Mouse (Mus musculus) heart, postnatal 36 days (tissue): ENCODE measurements around the gene Adgre1. TPM values are rescaled to one million over a fixed set of nuclear protein-coding genes. Genes with fewer than 3 reads are reported as not detected.
A peak's percentile ranks its signal among the peaks of the same experiment; 100 is the strongest.
"Not testable (repeated sequence)": the region's sequence is repeated elsewhere in the genome, so short reads cannot be mapped to it uniquely, and the experiment has no call there.

Experiments
- DNase-seq, 2 experiments: peaks; one replicate each; pipeline ENCODE4 v3.0.0; 2021 to 2022
- intact Hi-C: fragments of 180-260 bp; cut with DNase I; formaldehyde crosslinking; loops from one replicate; pipeline ENCODE4 v1.15.1; 2025
- total RNA-seq, 2 experiments: library from RNA; stranded (reverse); gene quantifications; 2 replicates each; pipeline ENCODE4 v1.2.3; 2021

Gene Adgre1
- total RNA-seq = 10 to 100 TPM in 1 of 2 experiments, 1 to 10 TPM in 1; 7.1 to 14.5 TPM

DNA sequence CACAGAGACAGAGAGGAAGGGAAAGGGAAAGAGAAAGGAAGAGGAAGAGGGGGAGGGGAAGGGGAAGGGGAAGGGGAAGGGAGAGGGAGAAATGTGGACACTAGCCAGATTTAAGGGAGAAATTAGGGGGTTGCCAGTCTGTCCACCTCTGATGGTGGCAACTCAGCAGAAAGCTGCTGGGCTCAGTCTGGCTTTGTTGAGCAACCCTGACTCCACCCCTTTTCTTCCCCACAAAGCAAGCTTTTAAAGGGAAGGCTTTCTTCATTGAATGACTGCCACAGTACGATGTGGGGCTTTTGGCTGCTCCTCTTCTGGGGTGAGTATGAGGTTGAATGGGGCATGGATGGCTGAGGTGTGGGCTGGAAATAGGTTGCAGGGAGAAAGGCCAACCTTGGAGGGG is at the start of gene Adgre1:
TSS of gene Adgre1 (plus strand) at position 251 of the 400 bp plus-strand sequence.
- intact Hi-C loops = no loop called here
- peak in 1 of 2 experiments; percentile 15 for DNase-seq

DNA sequence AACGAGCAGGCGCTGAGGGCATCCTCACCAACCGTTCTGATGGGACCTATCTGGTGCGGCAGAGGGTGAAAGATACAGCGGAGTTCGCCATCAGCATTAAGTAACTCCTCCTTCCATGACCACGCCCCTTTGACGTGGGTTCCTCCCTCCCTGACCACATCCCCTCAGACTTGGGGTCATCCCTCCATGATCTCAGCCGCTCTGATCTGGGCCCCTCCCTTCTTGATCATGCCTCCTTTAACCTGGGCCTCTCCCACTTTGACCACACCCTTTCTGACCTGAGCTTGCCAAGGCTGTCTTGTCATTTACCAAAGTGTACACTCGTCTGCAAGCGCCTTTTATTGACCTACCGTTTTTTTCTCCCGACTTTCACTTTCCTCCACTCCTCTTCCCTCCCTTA is 46.7 kb upstream of the Adgre1 start:
- DNase-seq = no peak
- intact Hi-C loops = no loop called here

DNA sequence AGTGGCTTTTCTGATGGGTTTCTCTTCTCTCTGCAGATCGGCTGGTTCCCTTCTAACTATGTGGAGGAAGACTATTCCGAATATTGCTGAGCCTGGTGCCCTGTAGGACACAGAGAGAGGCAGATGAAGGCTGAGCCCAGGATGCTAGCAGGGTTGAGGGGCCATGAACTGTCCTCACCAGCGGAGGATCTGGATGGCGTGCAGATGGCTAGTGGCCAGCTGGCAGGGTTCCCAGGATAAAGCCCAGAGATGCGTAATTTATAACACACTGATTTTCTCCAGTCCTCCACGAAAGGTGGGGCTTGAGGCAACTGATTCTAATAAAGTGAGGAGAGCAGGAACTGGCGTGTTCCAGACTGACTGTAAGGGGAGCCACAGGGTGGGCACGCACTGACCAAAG is 30.9 kb upstream of the Adgre1 start:
- no peak for DNase-seq
- intact Hi-C loops = no loop called here

DNA sequence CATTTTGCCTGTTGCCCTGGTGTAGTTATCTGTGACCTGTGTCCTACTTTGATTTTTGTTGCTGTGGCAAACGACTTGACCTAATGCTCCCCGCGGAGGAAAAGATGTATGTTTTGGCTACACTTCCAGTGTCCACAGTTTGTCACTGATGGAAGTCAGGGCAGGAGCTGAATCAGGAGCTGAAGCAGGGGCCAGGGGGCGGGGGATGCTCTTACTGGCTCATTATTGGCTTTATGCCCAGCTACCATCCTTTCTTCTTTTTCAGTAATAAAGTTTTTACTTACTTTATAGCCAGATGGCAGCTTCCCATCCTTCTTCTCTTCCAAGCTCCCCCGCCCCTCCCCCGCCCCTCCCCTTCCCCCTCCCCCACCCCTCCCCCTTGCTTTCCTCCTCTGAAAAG is 29.5 kb upstream of the Adgre1 start:
- DNase-seq = no peak
- intact Hi-C loops = no loop called here

DNA sequence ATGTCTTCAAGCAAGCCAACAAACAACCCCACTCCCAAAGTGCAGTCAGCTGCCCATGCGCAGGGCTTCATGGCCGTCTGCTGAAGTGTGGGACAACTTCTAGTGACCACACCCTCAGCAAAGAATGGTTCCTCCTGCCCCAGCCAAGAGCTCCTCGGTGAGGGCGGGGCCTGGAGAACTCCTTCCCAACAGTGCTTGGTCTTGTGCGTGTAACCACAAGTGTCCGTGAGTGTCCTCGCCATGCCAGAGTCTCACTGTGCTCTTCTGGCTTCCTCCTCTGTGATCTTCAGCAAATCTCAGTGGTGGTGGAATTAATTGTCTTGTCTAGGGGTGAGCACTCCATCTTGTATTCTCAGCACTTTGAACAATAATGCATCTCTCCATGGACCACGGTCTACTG is 27.5 kb upstream of the Adgre1 start:
- DNase-seq = no peak
- intact Hi-C loops = loop anchor here (10.0 kb wide), 1 partner anchor 266 kb away; no protein-coding TSS in a partner anchor

DNA sequence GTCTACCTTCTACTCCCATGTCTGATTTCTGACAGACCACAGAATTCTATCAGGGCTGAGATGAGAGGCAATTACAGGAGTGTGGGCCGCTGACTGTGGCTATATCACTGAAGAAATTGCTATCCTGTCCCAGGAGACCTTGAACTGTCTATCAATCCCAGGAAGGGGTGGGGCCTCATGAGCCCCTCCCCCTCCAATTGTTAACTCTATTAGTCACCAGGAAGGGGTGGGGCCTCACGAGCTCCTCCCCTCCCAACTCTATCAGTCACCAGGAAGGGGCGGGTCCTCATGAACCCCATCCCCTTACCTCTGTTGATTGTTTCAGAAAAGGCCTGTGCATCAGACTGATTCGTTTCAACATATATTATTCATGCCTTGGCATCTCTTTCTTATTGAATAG is 26.2 kb upstream of the Adgre1 start:
- intact Hi-C loops = loop anchor here (10.0 kb wide), 1 partner anchor 267 kb away; no protein-coding TSS in a partner anchor
- DNase-seq = no peak

DNA sequence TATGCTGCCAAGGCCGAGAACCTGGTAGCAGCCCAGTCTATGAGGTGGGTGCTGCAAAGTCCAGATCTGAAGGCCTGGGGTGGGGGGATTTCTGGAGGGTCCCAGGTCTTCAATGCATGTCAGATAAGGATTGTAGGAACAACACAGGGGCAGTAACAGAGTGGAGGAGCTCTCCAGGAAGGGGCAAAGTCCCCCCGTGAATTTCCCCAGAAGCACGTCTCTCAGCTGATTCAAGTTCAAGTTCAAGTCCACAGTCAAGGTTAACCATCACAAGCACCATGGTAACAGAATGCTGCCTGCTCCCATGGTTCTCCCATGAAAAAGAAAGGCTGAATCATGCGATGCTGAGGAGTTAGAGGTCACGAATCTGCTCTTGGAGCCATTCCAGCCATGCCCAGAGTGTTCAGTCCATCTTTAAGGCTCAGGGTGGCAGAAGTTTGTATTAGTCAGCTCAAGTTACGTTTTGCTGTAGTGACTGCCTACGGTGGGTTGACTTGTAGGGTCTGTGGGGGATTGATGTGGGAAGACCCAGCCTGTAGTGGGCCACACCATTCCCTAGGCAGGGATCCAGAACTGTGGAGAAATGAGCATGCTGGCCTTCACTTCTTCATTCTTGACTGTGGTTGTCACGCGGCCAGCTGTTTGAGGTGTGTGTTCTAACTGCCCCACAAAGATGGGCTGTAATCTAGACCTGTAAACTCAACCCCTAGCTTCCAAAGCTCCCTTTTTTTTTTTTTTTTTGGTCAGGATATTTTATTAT is 24.3 kb upstream of the Adgre1 start:
- DNase-seq = no peak
- intact Hi-C loops = loop anchor here (1.0 to 10.0 kb wide), 5 partner anchors 57 to 337 kb away; partner anchors contain the start of genes Alkbh7 and Gpr108

DNA sequence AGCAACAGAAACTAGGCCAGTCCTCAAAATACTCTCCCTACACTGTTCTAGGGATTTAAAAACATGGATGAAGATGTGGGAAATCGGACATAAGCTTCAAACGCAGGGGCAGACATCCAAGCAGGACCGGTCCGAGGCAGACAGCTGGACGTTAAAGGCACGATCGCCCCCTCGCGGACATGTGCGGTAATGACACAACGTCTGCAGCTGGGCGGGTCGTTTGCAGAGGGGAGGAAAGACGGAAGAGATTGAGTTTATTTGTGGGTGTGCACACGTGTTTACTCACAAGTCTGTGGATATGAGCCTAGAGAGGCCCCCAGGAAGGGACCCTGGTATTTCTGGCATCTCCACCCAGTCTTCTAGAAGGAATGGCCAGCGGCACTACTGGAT is 23.7 kb upstream of the Adgre1 start:
- DNase-seq = peak; percentile 85 to 92
- intact Hi-C loops = loop anchor here (1.0 to 10.0 kb wide), 6 partner anchors 57 to 338 kb away; partner anchors contain the start of genes Alkbh7 and Gpr108

DNA sequence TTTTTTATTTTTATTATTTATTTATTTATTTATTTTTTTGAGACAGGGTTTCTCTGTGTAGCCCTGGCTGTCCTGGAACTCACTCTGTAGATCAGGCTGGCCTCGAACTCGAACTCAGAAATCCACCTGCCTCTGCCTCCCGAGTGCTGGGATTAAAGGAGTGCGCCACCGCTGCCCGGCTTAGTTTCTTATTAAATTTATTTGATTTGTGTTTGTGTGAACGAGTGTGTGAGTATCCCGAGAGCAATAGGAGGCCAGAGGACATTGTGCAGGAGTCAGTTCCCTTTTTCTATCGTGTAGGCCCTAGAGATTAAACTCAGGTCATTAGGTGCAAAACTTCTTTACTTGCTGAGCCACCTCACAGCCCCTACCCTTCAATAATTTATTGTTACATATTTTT is 23.3 kb upstream of the Adgre1 start:
- intact Hi-C loops = loop anchor here (1.0 to 10.0 kb wide), 4 partner anchors 116 to 338 kb away; partner anchors contain the start of gene Alkbh7
- DNase-seq = not testable (repeated sequence)

DNA sequence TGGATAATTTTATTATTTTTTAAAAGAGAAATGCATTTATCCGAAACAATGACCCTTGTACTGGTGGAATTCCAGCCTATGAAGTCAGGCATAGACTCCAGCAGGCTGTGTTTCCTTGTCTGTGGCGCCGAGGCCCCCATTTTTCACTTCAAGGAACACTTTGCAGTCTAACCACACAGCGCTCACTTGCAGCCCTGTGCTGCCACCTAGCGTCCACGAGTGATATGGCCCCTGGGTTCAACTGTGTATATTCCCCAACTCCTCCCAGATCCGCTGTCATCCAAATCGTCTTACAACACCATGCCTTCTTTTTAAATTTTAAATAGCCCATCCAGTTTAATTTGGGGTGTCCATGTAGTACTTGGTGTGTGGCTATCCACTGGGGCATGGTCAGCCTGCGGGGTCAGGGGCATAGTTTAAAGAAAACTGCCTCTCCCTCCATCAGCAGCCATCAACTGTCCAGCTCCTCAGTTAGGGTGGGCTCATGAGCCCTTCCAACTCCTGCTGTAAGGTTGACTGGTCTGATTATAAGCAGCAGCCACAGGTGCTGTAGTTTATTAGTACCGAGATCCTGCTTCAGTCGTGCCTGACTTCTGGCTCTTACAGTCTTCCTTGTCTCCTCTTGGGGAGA is 22.7 kb upstream of the Adgre1 start:
- intact Hi-C loops = loop anchor here (1.0 to 10.0 kb wide), 4 partner anchors 116 to 339 kb away; partner anchors contain the start of gene Alkbh7
- DNase-seq = peak; percentile 85 to 91

DNA sequence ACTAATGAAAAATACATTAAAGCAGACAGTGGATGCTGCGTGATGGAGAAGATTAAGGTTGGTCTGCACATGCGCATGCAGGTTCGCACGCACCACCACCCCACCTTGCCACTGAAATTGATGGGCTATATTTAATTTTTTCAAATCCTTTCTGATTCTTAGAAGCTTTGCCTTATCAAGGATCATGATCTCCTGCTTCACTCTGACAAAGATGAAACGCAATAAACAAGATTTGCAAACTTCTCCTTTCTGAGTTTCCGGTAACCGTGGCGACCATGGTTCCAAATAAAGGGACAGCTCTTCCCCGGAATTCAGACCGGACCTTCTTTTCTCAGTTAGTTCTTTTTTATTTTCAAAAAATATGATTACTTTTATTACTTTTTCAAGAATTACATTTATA is 20.5 kb upstream of the Adgre1 start:
- intact Hi-C loops = loop anchor here (10.0 kb wide), 1 partner anchor 273 kb away; no protein-coding TSS in a partner anchor

DNA sequence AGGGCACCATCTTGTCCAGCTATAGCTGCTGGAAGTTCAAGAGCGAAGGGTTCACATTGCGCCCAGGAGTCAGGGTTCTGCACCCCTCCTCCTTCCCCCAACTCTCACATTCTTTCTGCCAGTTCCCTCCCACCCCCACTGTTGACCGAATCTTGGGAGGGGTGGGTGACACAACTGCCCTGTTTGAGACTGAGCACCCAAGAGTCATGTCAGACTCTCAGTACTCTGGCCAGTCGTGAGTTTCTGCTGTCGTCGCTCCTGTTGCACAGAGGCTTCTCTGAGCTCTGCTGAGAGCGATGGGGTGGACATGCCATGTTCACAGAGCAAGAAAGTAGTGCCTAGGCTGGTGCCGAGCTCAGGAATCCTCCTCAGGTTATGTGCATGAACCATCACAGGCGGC is 19.2 kb upstream of the Adgre1 start:
- DNase-seq = no peak
- intact Hi-C loops = loop anchor here (10.0 kb wide), 1 partner anchor 274 kb away; no protein-coding TSS in a partner anchor

More for the DNA sequence above, 20.5 kb upstream of the Adgre1 start:
- no peak for DNase-seq

DNA sequence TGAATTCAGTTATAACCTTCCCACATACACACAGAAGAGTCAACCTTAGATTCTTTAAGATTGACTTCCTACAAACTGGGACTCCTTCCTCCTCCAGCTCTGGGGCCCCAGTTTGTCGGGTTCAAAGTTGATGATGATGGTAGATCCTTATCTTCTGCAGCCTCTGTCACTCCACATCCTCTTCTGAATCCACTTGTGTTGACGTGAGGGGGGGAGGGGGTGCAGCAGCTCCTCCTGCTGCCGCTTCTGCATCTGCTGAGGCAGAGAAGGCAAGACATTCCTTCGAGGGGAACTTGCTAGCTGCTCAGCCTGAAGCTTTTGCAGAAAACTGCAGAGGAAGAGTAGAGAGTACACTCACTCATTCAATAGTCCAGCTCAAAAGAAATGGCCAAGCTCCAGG is 16.9 kb upstream of the Adgre1 start:
- intact Hi-C loops = no loop called here
- DNase-seq = no peak

DNA sequence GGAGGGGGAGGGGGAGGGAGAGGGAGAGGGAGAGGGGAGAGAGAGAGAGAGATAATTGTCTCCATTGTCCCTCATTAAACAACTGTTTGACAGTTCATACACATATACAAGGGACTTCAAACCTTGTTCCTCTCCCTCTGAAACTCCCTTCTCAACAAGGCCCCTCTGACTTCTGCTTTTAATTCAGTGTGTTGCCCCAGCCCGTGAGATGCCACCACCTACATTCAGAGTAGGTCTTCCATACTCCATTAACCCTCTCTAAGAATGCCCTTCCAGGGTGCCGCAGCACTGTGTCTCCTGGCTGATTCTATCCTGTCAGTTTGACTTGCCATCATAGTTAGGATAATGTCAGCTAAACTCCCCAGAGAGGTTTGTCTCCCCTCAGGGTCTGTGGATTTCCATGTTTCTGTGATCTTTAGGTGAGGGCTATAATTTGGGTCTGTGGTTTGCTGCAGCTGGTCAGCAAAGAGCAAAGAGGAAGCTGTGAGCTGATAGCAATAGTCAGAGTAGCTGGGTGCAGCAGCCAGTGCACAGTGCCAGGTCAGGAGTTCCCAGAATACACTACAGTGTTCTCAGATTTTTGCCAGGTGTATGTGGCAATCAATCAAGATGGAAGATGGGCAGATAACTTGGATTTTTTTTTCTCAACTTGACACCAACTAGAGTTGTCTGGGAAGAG is 14.3 kb upstream of the Adgre1 start:
- intact Hi-C loops = no loop called here
- DNase-seq = no peak

DNA sequence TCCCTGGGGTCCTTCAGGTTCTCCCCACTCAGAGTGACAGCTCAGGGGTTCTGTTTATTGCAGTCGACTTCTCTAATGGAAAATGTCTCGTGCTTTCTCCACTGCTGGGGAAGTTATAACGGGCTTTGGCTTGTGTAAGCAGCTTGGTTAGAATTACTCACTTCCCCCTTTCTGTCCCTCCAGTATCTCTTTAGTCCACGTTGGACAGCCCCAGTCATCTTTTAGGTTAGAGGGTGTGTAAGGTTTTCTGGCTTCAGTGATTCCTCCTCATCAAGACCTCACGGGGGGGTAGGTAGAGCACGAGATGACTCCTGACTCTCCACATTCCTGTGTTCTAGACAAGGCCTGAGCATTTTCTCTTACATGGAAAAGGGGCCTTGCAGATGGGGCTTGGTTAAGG is 11.5 kb upstream of the Adgre1 start:
- intact Hi-C loops = no loop called here
- DNase-seq = no peak

DNA sequence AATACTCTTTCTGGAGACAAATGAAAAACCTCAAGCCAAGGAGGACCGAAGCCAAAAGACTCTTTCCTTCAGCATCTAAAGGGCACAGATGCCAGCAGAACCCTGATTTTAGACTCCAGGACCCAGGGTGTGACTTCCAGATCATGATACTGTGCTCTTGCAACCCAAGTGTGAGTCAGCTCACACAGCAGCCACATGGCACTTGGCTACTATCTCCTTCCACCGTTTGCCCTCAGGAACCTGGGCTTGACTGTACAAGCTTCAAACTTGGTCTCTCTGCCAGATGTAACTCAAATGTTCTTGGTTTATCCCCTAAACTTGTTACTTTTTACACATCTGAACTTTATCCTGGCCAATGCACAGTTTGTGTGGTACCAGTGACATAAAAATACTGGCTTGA is 10.7 kb upstream of the Adgre1 start:
- DNase-seq = no peak
- intact Hi-C loops = no loop called here

DNA sequence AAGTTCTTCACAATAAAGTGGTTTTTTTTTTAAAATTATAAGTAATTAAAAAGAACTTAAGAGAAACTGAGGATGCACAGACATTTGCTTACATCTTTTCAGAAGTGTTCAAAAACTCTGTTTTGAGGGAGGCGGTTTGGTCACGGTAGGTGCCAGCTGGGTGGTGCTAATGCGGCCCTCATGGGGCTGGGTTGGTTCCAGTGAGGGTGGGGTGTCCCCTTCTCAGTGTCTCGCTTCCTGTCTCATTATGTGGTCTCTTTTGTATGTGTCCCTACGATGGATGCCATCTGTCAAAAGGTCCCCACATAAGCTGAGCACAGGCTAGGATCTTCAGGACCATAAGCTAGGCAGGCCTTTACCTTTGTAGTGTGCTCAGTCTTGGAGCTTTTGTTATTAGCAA is 9.4 kb upstream of the Adgre1 start:
- DNase-seq = no peak
- intact Hi-C loops = no loop called here

DNA sequence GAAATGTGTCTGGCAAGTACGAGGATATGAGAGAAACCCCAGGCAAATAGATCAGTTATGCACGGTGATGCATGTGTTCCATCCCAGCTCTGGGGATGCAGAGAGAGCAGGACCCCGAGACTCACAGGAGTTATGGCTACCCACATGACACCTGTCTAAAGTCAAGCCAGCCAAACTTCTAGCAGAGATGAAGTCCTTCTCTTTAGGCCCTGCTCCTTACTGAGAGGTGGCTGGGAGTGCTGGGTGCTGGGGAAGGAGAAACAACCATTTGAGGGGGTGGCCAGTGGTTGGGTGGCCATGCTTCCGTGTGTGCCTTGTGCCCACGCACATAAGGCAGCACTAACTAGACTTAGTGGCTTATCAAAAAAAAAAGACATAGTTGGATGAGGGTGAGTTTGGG is 8.3 kb upstream of the Adgre1 start:
- intact Hi-C loops = no loop called here
- no peak for DNase-seq

DNA sequence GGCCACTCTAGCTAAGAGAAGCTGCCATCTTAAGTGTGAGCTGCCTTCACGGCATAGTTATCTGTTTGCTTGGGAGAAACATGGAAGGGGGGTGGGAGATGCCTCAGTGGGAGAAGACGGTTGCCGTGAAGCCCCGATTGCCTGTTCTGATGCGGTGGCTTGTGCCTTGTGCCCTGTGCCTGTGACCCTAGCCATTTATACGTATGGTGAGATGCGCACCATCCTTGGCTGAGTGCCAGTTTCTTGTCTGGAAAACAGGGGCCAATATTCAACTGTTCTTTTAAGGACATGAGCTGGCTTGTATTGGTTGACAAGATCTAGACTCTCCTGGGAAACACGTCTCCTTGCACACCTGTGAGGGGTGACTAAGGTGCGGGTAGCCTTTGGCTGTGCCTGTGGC is 7.4 kb upstream of the Adgre1 start:
- intact Hi-C loops = no loop called here
- DNase-seq = no peak

DNA sequence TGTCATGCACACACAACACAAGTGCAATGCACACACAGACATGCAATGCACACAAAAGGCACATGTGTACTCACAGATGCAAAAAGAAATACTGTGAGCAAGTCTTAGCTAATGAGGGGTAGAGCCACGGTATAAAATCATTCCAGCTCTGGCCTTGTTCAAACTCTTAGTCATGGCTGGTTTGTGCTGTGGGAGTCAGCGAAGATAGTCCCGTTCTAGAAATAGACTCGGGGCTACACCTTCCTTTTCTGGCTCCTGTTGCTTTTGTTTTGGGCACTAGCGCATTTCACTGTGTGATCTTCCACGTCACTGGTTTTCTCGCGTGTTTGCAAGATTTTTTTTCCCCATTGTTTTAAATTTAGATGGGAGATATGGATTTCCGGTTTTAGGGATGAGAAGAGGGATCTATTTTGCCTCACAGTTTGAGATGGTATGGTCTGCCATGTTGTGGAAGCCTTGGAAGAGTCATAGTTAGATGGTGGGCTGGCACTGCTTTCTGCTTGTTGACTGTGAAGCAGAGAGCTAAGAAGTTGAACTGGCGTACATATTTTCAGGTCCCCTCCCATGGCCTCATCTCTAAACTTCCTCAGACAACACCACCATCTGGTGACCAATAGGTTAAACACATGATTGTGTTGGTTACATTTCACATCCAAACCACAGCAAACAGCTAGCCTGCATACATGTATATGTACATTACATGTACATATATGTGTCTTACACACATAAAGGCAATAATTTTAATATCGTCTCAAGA is 1.2 kb downstream of the Adgre1 start:
- DNase-seq = no peak
- intact Hi-C loops = no loop called here
